Mouse (Mus musculus) T-cell, adult 2 months (primary cell): Measurements from ENCODE around the gene Cd24a.

Experiments used
- DNase-seq: peaks from one replicate; pipeline ENCODE4 v3.0.0; 2022; ENCODE audit warnings: low spot score

Gene Cd24a

GRCm38 (mm10) chr10:43577997-43578331 is at the start of gene Cd24a:
TSS of gene Cd24a (plus strand) at chr10:43578284.
- no peak for DNase-seq

- no peak for DNase-seq
Measured at GRCm38 (mm10) chr10:43534382-43534781, 43.7 kb upstream of the Cd24a start.

- no peak for DNase-seq
Measured at GRCm38 (mm10) chr10:43537652-43538051, 40.4 kb upstream of the Cd24a start.

GRCm38 (mm10) chr10:43538831-43539230 is 39.3 kb upstream of the Cd24a start:
- no peak for DNase-seq

GRCm38 (mm10) chr10:43539746-43540310 is 38.3 kb upstream of the Cd24a start:
- DNase-seq = no peak

GRCm38 (mm10) chr10:43540442-43541152 is 37.5 kb upstream of the Cd24a start, which contains the start of gene 1700021F05Rik:
TSS of gene 1700021F05Rik (minus strand) at chr10:43540994.
- peak; percentile 93 for DNase-seq

GRCm38 (mm10) chr10:43541153-43541544 is 36.9 kb upstream of the Cd24a start:
- no peak for DNase-seq

- no peak for DNase-seq
Measured at GRCm38 (mm10) chr10:43549411-43549810, 28.7 kb upstream of the Cd24a start.

- DNase-seq = no peak
Measured at GRCm38 (mm10) chr10:43550923-43551322, 27.2 kb upstream of the Cd24a start.

- no peak for DNase-seq
Measured at GRCm38 (mm10) chr10:43551388-43551787, 26.7 kb upstream of the Cd24a start.

- no peak for DNase-seq
Measured at GRCm38 (mm10) chr10:43557630-43558165, 20.4 kb upstream of the Cd24a start.

- DNase-seq = no peak
Measured at GRCm38 (mm10) chr10:43559313-43559712, 18.8 kb upstream of the Cd24a start.

GRCm38 (mm10) chr10:43560765-43561164 is 17.3 kb upstream of the Cd24a start:
- no peak for DNase-seq

GRCm38 (mm10) chr10:43561311-43561710 is 16.8 kb upstream of the Cd24a start:
- DNase-seq = no peak

GRCm38 (mm10) chr10:43574352-43574751 is 3.7 kb upstream of the Cd24a start:
- no peak for DNase-seq

- peak; percentile 60 for DNase-seq
Measured at GRCm38 (mm10) chr10:43574956-43575355, 3.1 kb upstream of the Cd24a start.

GRCm38 (mm10) chr10:43577299-43577996 is 636 bp upstream of the Cd24a start:
- no peak for DNase-seq

GRCm38 (mm10) chr10:43578366-43578753 is 276 bp downstream of the Cd24a start:
- DNase-seq = no peak

- peak; percentile 26 for DNase-seq
Measured at GRCm38 (mm10) chr10:43578754-43579380, 783 bp downstream of the Cd24a start.

- no peak for DNase-seq
Measured at GRCm38 (mm10) chr10:43579381-43580261, 1.5 kb downstream of the Cd24a start.

GRCm38 (mm10) chr10:43580649-43581078 is 2.6 kb downstream of the Cd24a start:
- DNase-seq = no peak
